Mouse (Mus musculus) right cerebral cortex, postnatal 4 days (tissue): Measurements from ENCODE around the gene Rab25.

ENCODE experiments used
- DNase-seq: peaks from one replicate; pipeline ENCODE4 v3.0.0-alpha.2; 2022

Gene Rab25

DNA sequence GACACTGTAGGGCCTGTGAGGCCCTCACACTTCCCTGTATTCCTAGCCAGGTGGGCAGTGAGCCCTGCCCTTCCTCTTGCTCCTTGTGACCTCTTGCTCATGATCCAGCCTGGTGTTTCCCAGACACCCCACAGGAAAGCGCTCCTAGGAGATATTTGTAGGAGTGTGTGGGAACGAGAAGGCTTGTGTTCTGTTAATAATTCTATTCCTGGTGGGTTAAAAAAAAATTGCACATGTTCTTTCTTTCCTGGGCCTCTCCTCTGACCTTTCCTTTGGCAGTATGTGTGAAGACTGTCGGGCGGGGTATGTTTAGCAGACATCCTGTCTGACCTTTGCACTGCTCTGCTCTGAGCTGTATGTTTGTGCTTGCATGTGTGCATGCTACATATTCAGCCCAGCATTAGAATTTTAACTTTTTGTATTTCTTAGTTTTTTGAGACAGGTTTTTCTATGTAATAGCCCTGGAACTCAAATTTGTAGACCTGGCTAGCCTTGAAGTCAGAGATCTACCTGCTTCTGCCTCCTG is 18.5 kb upstream of the Rab25 start:
- no peak for DNase-seq

DNA sequence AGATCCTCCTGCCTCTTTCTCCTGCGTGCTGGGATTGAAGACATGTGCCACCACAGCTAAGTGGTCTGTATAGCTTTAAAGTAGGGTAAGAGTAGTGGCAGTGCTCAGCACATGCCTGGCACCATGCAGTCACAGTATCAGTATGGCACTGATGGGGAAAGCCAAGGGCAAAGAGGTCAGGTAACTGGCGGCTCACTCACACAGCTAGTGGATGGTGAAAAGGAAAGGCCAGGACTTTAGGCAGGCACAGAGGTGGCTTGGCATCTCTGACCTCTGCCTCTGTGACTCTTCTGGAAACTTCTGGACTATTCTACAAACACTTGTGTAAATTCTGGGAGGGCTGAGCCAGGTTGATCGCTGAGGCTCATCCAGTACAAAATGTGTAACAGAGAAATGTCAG is 18.0 kb upstream of the Rab25 start:
- DNase-seq: no peak

DNA sequence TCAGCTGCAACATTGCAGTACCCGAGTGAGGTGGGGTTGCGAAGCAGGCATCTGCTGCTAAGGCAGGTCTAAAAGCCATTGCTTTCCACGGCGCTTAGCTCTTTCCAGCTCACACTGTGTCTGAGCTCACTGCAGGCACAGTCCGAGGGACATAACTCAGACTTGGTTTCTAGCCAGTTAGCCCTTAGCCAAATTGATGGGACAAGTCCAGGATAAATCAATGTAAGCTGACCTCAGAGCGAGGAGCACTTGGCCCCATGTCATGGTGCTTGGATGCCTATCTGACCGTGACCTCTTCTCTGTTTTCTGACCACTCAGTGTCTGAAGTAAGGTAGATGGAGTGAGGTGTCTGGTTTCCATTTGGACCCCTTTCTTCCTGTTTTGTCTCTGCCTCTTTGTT is 15.9 kb upstream of the Rab25 start:
- no peak for DNase-seq

DNA sequence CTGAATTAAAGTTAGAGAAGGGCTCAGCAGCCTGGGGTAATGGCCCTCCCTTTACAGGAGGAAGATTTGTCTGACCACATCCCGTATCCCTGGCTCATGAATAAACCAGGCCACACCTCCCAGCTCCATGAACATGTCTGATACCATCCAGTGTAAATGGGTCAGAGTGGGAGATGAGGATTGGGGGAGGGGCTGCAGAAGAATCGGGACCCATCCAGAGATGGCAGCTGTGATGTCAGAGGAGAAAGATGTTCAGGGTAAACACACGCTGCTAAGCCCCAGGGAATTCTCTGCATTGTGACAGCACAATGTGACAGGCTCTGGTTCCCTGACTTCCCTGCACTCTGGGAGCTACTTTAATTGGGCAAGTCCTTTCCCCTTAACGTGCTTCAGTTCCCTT is 15.3 kb upstream of the Rab25 start:
- no peak for DNase-seq

DNA sequence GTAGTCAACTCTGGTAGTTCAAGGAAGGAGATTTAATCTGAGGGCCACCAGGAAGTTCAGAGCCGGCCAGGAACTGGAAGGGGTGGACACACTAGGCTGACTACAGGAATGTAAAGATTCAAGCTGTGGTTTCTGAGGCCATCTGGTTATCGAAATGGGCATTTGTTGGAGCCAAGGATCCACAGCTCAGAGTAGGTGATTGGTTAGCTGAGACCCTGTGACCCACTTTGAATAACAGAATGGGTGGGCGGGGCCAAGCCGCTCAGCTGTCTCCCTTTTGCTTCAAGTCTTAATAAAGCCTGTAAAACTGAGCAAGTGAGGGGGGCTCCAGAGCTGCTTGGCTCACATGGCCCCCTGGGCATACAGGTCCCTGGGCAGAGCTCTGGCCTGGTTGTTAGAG is 13.9 kb upstream of the Rab25 start:
- no peak for DNase-seq

DNA sequence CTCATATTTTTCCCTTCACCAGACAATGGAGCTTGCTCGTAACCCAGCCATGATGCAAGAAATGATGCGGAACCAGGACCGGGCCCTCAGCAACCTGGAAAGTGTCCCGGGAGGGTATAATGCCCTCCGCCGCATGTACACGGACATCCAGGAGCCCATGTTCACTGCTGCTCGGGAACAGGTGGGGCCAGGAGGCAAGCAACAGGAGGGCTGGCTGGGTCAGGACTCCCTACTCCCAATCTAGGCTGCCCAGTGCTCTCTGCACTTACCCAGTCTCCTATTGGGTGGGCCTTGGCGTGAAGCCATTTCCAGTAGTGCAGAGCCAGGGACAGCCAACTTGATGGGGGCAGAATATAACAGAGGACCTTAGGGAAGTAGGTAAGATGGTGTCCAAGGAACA is 11.5 kb upstream of the Rab25 start:
- no peak for DNase-seq

DNA sequence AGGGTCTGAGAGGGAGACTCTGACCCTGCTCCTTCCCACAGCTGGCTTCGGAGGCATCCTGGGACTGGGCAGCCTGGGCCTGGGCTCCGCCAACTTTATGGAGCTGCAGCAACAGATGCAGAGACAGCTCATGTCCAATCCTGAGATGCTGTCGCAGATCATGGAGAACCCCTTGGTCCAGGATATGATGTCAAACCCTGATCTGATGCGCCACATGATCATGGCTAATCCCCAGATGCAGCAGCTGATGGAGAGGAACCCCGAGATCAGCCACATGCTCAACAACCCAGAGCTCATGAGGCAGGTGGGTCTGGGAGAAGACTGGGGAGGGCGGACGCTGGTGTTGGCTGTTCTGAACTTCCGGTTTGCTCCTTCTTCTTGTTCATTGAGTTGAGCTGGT is 8.5 kb upstream of the Rab25 start:
- no peak for DNase-seq

DNA sequence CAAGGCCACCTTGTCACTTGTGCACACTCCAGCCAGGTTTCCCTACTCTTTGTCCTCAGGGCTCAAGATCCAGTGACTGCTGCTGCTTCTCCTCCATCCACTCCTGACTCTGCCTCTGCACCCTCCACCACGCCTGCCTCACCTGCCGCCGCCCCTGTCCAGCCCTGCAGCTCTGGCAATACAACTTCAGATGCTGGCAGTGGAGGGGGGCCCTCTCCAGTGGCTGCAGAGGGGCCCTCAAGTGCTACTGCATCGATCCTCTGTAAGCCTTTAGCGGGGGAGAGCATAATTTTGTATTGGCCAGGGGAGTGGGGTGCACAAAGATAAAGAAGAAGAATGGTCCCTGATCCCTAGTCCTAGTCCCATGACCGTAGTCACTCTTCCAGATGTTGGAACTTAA is 7.6 kb upstream of the Rab25 start:
- no peak for DNase-seq

DNA sequence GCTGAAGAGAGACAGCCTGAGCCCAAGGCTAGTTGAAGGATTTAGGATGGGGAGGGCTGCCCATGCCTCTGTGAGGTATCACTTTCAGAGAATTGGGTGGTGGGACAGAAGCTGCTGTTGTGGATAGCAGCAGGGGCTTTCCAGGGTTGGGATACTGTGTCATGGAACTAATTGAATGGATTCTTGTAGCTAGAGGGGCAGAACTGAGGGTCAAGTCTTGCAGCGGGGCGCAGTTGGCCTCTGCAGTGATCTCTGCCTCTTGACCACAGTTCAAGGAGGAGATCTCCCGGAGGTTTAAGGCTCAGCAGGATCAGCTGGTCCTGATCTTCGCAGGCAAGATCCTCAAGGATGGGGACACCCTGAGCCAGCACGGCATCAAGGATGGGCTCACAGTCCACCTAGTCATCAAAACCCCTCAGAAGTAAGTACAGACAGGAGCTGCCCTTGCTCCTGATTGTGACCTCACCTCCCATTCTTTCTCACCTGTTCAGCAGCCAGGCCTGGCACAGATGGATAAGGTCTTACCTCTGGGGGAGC is 7.0 kb upstream of the Rab25 start:
- no peak for DNase-seq

DNA sequence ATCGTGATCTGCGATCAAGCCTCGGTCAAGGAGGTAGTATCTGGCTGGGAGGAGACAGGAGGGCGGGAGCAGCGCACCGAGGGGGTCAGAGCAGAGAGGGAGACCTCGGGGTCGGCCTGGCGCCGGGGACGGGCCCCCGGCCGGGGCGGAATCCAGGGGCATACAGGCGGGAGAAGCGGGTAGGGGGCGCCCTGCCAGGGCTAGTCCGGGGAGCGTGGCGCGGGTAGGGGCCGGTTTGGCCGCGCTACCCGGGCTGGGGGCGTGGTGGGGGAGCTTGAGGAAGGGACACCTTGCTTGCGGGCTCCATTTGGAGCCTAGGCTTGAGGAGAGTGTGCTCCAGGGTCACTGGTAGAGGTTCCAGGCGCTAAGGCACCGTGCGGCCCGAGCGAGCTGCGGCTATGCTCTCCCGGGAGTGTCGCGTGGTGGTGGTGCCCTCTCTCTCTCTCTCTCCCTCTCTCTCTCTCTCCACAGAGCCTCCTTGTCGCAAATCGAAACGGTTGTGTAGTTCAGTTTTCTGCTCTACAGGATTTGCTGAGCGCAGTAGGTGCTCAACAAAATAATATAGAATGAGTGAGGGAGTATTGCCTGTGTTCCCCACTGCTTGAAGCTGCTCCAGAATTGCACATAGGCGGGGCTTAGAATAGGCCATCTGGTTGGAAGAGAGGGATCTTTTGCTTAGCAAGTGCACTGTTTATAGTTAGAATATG is 5.9 kb upstream of the Rab25 start:
- peak; percentile 75 for DNase-seq

DNA sequence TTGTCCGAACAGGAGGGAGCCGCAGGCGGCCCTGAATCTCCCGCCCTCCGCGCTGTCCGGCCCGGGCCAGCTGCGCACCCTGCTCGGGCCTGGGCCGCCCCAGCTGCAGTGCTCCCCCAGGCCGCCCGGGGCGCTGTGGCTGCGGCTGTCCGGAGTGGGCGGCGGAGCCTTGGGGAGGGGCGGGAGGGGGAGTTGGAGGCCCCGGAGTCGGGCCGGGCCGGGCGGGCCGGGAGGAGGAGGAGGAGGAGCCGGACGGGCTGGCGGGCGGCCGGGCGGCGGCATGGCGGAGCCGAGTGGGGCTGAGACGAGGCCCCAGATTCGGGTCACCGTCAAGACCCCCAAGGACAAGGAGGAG is 5.4 kb upstream of the Rab25 start, which contains the start of gene Ubqln4:
Gene Ubqln4 (plus strand): TSS at position 234 of the 355 bp plus-strand sequence.
- peak; percentile 88 for DNase-seq

DNA sequence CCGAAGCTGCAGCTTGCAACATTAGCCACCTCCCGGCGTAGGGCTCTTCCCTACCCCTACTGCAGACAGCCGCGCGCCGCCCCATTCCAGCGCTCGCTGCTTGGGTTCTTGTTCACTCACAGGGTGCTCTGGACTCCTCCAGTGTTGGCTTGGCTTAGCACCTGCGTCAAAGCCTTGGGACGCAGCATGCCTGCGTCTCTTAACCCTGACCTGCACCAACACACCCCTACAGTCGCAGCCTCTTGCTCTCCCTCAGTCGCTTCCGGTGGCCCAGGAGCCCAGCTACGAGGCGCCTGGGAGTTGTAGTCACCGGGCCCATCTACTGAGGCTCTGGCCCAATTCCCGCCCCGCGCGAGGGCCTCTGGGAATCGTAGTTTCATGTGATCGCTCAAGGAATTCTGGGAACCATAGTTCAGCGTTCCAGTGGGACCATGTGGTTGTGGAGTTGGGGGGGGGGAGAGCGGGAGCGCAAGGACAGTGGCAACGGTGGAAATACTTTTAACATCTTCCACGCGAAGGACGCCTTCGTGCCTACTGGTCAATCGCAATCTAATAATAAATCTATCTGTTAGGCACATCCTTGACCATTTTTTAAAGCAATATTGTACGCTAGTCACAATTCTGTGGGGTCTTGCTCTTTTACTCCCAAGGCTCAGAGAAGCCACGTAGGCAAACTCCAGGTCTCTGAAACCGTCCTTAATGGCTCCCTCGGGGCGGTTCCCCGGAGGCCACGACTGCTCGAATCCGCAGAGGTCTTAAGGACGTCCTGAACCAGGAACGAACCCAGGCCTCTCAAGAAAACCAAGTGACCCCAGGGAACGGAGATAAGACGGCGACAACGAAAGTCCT is 4.8 kb upstream of the Rab25 start, which contains the start of gene Lamtor2:
Gene Lamtor2 (minus strand): TSS at position 399 of the 849 bp plus-strand sequence.
- DNase-seq: peak; percentile 97

DNA sequence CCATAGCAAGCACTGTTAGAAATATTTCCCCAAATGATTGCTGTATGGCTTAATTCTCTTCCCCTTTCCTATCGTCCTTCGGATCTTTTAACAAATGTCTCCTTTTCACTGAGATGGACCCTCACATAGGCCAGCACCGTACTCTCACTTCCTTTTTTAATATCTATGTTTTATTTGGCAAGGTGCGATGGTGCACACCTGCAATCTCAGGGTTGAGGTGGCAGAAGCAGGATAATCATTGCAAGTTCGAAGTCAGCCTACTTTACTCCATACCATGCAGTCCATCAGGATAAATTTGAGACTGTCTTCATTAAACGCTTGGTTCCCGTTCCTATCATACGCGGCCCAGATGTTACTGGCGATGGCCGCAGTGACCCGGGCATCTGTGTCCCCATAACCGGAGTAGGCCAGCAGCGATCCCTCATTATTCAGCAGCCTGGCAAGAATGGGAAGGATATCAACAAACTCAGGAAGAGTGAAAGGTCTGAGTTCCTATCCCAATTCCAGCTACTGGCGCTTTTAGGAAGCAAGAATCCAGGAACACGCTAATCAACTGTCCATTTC is 4.1 kb upstream of the Rab25 start:
- no peak for DNase-seq

DNA sequence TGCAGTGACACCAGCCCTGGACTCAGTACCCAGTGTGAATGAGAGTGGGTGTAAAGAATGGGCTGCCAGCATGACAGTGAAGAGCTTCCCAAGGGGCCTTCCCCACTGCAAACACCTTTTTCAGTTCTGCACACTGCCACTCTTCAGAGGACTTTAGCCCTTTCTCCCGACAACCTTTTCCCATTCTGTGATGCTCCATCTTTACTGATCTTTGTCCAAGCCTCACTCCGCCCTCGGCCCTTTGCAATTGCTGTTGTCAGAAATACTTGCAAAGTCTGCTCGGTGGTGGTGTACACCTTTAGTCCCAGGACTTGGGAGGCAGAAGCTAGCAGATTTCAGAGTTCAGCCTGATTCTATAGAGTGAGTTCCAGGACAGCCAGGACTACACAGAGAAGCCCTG is 3.5 kb upstream of the Rab25 start:
- no peak for DNase-seq

DNA sequence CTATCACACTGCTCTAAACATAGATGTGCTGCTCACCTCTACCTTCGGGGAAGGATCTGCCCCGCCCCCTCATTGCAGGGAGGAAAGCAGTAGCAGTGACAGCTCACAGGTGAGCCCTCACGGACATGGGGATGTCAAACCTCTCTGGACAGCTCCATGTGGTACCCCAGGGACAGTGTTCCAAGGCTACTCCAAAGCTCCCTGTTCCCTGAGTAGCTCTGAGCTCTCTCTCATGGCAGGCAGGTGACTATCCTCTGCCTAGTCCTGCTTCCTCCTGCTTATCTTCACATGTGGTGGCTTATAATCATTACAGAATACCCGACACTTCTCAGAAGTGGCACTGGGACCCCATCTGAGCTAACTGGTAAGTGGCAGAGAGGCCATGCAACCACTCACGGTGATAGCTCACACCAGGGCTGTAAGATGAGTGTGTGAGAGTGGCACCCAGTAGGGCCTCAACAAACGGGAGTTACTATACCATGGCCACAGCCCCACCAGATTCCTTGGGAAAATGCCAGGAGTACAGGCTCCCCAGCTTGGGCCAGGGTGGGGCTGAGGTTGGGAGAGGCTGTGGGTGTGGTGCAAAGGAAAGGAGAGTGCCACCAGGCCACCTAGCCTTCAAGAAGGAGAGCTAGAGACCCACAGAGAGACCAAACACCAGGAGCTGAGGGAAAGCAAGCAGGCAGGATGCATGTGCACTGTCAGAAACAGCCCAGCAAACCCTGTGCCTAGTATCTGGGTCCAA is 1.3 kb downstream of the Rab25 start:
- no peak for DNase-seq

DNA sequence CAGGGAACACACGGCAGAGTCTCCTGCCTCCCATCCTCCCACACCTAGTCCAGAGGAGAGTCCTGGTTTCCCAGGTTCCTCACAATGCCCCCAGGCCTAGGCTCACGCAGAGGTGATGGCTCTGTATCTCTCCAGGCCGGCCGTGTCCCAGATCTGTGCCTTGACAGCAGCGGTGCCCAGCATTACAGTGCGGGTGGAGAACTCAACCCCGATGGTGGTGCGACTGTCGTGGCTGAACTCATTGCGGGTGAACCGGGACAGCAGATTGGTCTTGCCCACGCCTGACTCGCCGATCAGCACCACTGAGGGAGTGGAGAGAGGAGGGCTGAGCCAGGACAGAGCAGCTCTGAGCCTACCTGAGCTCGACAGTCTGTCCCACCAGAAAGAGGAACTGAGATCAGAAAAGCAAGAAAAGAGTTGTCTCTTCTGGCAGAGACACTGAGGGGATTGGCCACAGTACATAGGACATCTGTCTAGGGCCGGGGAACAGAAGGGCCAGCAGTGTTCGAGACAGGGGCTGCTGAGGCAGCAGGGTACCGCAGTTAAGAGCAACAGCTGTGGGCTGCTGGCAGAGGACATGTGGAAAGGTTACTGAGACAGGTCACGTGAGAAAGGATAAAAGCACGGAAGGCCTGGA is 3.0 kb downstream of the Rab25 start:
- no peak for DNase-seq

DNA sequence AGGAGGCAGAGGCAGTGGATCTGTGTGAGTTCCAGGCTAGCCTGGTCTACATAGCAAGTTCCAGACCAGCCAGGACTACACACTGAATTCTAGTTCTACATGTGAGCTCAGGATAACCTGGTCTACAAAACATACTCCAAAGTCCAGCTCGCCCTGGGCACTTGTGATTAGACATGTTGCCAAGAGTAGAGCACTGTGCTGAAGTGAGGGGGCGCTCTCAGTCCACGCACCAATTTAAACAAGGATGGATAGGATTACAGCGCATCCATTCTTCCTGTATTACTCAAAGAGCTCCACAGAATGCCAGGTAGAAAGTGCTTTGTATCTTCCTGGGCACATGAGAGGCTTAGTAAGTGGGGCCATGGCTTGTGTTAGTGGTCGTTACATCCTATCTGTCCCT is 3.6 kb downstream of the Rab25 start:
- DNase-seq: no peak

DNA sequence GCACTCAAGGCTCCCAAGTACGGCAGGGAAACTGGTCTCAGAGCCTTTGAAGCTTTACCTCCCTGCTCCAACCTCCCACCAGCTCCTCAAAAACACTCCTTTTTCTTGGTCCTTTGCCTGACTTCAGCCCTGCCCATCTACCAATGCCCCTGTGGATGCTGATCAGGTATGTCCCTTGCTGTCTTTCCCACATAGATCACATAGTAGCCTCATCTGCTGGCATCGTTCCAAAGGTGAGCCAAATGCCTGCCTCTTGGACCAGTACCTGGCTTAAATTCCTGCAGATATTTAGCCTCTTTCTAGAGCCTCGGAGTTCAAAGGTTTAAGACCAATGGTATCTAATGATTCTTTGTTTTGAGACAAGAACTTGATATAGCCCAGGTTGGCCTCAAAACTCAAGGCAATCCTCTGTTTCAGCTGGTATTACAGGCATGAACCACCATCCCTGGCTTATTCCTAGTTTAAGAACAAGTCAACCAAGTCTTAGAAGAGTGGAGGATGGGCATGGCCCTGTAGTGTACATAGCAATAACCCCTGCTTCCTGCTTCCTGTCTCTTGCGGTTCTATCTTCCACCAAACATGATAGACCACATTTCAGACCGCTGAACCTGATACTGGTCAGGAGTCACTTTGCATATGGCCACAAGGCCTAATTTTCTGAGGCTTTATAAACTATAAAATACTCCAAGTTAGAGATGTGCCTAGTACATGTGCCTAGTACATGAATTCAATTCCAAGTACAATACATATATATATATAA is 4.3 kb downstream of the Rab25 start:
- DNase-seq: no peak

DNA sequence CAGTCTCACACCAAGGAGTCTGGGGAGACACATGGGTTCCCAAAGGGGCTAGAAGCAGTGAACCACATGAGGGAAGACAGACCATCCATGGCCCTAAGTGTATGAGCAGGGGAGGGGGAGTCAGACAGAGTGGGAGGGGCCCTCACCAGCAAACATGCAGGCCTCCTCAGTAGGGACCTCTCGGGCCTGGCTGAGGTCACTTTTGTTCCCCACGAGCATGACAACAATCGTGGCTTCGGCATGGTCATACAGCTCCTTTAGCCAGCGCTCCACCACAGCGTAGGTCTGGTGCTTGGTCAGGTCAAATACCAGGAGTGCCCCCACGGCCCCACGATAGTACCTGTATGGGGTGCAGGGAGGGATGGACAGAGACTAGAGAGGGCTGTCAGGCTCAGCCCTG is 4.9 kb downstream of the Rab25 start:
- no peak for DNase-seq

DNA sequence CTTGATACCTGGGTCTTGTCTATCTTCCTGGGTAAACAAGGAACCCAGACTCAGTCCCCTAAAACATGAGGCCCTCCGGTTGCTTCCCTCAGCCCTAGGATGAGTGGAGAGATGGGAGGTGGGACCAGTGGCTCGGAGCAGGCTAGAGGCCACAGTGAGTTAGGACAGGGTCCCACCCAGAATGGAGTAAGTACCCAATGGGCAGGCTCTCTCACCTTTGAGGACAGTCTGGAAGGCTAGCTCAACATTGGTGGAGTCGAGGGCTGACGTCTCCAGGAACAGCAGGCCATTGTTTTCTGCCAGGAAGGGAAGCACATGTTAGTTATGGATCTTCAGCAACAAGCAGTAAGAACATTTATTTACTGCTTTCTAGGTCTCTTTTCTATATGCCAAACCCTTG is 5.6 kb downstream of the Rab25 start:
- no peak for DNase-seq

DNA sequence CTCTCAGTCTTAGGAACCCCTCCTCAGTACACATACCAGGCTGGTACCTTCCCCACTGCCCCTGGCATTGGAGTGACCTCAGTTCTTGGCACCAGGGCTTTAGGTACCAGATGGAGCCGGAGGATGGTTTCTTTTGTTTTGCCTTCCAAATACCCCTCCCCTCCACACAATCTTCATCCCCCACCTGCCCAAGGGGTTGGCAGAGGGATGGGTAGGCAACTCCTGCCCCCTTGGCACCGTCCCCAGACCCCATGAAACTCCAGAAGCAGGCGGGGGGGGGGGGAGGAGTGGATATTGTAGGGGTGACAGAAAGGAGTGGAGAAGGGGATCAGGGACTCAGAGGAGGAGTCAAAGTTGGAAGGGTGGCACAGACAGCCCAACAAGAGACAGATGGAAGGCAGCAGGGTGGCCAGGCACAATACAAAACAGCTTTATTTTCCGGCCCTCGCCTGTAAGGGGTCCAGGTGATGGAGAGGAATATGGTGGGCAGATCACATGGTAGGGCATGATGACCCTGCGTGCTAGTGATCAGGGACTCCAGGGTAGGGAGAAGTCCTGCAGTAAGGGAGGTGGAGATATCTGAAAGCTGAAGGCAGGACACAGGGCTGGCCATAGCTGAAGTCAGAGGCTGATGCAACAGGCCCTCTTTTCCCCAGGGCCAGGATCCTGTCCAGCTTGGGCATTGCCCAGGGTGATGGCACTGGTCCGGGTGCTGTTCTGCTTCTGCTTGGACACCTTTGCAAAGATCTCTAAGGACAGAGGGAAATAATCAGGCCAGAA is 6.3 kb downstream of the Rab25 start:
- peak; percentile 47 for DNase-seq
